Mouse (Mus musculus): ENCODE data around the gene Spast. TPM values are rescaled to one million over a fixed set of nuclear protein-coding genes. Genes with fewer than 3 reads are reported as not detected.

The Spast gene
- polyA plus RNA-seq (2021; fragmentation: Nextera tagmentation) = 5.3 and 5.6 TPM in 2 replicates
- long read RNA-seq, experiment 1, full-length matches to known transcripts = 16 of 36 reads
- long read RNA-seq, experiment 1, partial matches to known transcripts = 5 of 36 reads
- long read RNA-seq, experiment 1, other reads (novel, unspliced or antisense) = 15 of 36 reads
- long read RNA-seq, experiment 2, full-length matches to known transcripts = 3 of 13 reads
- long read RNA-seq, experiment 2, partial matches to known transcripts = 4 of 13 reads
- long read RNA-seq, experiment 2, other reads (novel, unspliced or antisense) = 6 of 13 reads

DNA sequence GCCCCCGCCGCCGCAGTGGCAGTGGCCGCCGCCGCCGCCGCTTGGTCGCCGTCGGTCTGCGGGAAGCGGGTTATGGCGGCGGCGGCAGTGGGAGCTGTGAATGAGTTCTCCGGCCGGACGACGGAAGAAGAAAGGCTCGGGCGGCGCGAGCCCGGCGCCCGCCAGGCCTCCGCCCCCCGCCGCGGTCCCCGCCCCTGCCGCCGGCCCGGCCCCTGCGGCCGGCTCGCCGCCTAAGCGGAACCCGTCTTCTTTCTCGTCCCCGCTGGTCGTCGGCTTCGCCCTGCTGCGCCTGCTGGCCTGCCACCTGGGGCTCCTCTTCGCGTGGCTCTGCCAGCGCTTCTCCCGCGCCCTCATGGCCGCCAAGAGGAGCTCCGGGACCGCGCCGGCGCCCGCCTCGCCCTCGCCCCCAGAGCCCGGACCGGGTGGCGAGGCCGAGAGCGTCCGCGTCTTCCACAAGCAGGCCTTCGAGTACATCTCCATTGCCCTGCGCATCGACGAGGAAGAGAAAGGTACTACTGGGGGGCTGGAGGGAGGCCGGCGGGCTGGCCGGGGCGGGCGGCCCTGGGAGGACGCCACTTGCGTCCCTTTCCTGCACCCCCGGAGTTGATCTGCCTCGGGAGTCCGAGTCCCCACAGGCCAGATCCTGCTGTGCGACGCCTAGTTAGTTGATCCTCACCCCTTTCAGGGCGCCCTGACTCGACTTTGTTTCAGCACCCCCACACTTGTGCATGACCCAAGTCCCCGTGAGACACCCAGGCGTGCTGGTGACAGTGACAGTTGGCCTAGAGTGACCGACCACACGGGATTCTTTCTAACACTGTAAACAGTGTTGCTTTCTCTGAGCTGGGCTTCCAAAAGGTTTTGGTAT lies at the start of gene Spast:
Gene Spast, plus strand, starts transcription at position 51 of the 868 bp plus-strand sequence.

GRCm38 (mm10) chr17:74295026-74295970 lies 43.5 kb upstream of the Spast start, which contains the start of gene Memo1:
Gene Memo1, minus strand, starts transcription at chr17:74295521.

GRCm38 (mm10) chr17:74323844-74324243 lies 14.9 kb upstream of the Spast start, which contains the start of gene Dpy30:
Gene Dpy30, minus strand, starts transcription at chr17:74323944.

GRCm38 (mm10) chr17:74395383-74396065 lies 56.7 kb downstream of the Spast start, which contains the start of gene Slc30a6:
Gene Slc30a6, plus strand, starts transcription at chr17:74395608.

Other genes with a start within 250 kb of the Spast start
- gene Memo1, start 43.5 kb upstream of the Spast start, polyA plus RNA-seq (2021; fragmentation: Nextera tagmentation) = 25.6 and 28.6 TPM in 2 replicates
- 112 and 131 TPM in 2 replicates for gene Dpy30, start 15.0 kb upstream of the Spast start, polyA plus RNA-seq (2021; fragmentation: Nextera tagmentation)
- gene Slc30a6, start 56.6 kb downstream of the Spast start, polyA plus RNA-seq (2021; fragmentation: Nextera tagmentation) = 14.1 and 17.3 TPM in 2 replicates
- 0.28 and 0.29 TPM in 2 replicates for gene Nlrc4, start 120.2 kb downstream of the Spast start, polyA plus RNA-seq (2021; fragmentation: Nextera tagmentation)
- gene Yipf4, start 150.5 kb downstream of the Spast start, polyA plus RNA-seq (2021; fragmentation: Nextera tagmentation) = 77.3 and 91.6 TPM in 2 replicates
- 68.6 and 101 TPM in 2 replicates for gene Birc6, start 189.3 kb downstream of the Spast start, polyA plus RNA-seq (2021; fragmentation: Nextera tagmentation)

Measured in left cerebral cortex, adult 6 months (tissue).